Mouse (Mus musculus) layer of hippocampus, postnatal 10 days (tissue): ENCODE results near the gene Sh3d21. TPM values are rescaled to one million over a fixed set of nuclear protein-coding genes. Genes with fewer than 3 reads are reported as not detected.
"Not testable (repeated sequence)": the region's sequence is repeated elsewhere in the genome, so short reads cannot be mapped to it uniquely, and the experiment has no call there.

Experiments used
- DNase-seq, 2 experiments: peaks; one replicate each; pipeline ENCODE4 v3.0.0; 2021; ENCODE audit warnings: low spot score in 2 of 2
- long read RNA-seq: library from polyadenylated mRNA; stranded (forward); transcript quantifications from one replicate; pipeline ENCODE4 v2.0.0, GENCODE M21; 2023
- total RNA-seq, 2 experiments: library from RNA; stranded (reverse); gene quantifications; 2 replicates each; pipeline ENCODE4 v1.2.3; 2021

Gene Sh3d21
- total RNA-seq, result 1 to 10 TPM; 1.0 to 1.1 TPM
- long read RNA-seq, partial matches to known transcripts, result 2 of 2 reads
- long read RNA-seq, other reads (novel, unspliced or antisense), result 0 of 2 reads

DNA sequence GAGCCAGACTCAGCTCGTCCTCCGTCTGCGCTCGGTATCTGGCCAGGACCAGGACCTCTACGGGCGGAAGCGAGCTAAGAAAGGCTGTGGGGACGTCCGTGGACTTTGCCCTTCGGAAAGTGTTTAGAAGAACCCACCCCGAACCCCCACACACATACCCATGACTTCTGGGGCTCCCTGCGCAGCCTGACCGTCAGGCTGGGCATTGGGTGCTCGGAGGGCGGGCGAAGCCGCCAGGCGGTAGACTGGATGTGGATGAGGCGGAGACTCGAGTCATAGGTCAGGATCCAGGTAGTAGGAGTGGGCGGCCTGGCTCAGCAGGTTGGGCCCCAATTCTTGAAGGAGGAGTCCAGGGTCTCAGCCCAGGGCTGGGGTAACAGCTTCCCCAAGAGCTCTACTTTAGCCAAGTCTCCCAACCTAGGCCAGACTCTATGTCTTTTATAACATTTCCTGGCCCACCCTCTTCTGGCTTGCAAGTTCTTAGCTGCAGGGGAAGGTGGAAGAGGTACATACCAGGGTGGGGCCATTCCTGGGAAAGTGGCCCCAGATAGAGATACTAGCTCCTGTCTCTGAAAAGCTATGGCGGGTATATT is at the start of gene Sh3d21:
TSS of gene Sh3d21 (minus strand) at position 425 of the 593 bp plus-strand sequence.
- peak in 1 of 2 experiments; percentile 26 for DNase-seq

DNA sequence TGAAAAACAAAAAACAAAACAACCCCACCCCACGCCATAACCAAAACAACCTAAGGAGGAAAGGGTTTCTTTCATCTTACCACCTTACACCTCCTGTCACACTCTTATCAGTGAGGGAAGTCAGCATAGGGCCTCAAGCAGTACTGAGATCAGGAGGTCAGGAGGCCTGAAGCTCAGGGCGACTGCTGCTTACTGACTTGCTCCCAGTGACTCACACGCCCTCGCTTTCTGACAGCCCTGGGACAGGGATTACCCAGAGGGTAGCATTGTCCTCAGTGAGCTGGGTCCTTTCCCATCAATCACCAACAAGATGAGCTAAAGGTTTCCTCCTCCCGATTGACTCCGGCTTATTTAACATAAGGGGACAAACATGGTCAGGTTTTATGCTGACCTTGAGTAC is 43.8 kb upstream of the Sh3d21 start:
- no peak for DNase-seq

DNA sequence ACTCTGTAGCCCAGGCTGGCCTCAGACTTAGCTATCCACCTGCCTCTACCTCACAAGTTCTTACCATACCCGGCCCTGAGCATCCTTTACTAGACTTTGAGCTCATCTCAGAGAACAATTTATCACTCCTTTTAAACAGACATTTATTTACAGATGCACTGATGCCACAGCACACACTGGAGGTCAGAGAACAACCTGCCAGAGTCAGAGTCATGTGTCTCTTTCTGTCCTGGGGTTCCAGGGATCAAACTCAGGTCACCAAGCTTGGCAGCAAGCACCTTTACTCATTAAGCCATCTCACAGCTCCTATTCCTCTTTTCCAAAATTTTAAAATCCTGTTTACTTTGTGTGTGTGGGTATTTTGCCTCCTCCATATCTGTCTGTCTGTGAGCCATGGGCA is 42.1 kb upstream of the Sh3d21 start:
- DNase-seq, result no peak

DNA sequence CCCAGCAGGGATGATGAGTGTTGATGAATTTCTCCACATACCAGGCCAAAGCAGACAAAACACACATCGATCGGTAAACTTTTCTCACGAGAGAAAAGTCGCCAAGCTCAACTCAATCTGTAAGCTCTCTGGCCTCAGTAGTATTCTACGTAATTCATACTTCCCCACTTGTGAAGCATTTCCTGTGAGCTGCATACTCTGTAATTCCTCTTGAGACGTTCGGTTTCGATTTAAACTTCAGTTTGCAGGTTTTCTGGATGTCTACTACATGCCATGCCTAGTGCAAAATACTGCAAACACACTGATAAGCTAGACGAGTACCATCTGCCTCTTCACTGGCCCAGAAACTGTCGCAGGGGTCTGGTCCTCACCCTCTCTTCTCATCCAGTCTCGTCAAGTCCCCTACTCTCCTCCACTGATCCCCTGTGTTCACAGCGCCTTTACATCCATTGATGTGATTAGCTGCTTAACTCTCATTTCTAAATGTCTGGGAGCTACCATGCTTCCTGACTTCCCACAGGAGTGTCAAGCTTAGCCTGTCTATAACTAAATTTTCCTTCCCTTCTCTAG is 41.5 kb upstream of the Sh3d21 start:
- DNase-seq, result no peak

DNA sequence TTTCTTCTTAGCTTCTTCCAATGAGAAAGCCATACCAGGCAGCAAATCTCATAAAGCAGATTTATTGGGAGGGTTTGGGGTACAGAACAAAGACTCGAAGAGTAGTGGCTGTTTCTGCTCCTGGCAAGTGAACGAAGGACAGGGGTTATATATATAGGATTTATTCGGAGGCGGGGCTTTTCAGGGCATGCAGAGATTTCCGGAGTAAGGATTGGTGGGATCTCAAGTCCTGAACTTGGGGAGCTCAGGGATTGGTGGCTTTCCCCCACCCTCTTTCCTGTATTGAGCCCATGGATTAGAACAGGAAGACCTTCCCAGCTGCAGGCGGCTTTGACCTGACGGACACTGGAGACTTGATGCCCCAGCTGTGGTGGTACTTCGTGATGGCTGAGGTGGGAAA is 40.7 kb upstream of the Sh3d21 start:
- no peak for DNase-seq

- DNase-seq, result no peak
Measured at GRCm38 (mm10) chr4:126203336-126203895, 40.1 kb upstream of the Sh3d21 start.

DNA sequence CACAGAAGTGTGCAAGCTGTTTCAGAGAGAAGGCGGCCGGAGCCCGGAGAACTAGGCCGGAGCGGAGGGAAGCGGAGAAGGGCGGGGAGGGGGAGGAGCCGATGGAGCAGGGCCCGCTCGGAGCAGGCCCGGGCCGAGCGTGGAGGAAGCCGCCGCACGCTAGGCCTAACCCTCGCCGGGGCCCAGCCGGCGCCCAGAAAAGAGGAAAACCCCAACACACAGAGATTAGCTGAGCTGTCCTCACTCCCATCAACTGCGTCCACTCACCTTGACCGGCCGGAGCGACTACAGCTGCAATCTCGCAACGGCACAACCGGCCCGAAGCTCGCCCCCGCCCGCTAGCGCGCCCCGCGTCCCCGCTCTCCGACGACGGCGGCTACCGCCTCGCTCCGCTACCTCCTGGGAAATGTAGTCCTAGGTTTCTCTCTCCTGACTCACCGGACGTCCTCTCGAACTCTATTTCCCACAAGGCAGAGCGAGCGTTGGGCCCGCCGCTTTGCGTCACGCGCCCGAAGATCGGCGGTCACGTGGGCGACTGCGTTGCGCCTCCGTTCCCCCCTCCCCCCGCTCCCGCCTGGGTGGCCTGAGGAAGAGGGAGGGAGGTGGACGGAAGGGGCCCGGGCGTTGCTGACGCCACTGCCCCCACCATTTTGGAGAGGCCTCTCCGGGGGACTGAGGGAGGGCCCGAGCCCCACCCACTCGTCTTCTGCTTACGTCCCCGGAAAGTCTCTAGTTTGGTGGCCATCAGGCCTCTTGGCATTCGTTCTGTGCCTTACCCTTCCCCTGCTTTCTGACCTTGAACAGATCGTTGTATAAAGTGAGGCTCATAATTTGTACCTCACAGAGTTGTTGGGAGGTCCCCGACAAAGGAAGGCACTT is 39.3 kb upstream of the Sh3d21 start, which contains the start of gene Thrap3:
TSS of gene Thrap3 (minus strand) at position 458 of the 879 bp plus-strand sequence.
- peak; percentile 97 to 99 for DNase-seq

DNA sequence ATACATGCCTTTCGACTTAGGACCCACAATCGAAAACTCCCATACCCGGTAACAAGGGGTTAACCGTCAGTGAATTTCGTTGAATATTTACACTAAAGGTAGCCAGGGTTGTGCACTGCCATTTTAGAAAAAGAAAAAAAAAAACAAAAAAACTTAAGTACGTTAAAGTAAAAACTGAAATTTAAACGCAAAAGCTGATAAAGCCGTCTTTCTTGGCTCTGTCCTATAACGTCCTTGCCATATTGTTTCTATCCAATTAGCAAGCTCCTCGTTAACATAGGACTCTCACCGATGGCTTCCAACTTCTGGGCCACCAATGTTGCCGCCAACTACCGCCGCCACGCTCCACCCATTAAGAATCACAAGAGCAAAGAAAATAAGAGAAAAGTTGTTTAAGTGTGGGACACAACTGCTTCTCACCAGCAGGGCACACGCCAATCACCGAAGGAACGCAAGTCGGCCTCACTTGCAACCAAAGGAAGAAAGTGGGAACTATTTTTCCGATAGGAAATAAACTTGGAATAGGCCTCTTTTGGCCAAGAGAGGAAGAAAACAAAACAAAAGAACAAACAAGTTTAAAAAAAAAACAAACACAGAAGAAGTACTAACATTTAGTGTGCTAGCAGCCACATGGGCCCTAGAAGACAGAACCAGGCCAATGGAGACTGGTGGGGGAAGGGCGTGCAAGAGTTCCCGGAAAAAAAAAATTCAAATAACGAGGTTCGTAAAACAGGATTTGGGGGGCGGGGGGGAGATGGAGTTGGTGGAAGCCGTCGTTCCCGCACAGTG is 38.4 kb upstream of the Sh3d21 start:
- peak; percentile 21 to 39 for DNase-seq

- DNase-seq, result no peak
Measured at GRCm38 (mm10) chr4:126200656-126201055, 37.4 kb upstream of the Sh3d21 start.

DNA sequence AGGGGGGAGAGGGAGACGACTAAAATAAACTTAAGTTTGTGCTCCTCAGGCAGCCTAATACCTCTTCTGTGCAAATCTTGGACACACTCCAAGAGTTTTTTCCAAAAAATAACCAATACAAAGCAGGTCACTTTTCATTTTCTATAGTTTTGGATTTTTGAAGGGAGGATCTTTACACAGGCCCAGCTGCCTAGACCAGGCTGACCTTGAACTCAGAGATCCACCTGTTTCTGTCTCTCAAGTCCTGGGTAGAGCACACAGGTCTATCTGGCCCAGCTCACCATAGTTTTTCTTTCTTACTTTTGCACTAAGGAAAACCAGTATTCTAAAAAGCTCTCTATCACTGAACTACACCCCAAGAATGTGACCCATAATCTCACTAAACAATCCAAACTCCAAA is 36.7 kb upstream of the Sh3d21 start:
- DNase-seq, result no peak

GRCm38 (mm10) chr4:126199556-126199955 is 36.3 kb upstream of the Sh3d21 start:
- no peak for DNase-seq

- no peak for DNase-seq
Measured at GRCm38 (mm10) chr4:126197485-126197884, 34.2 kb upstream of the Sh3d21 start.

DNA sequence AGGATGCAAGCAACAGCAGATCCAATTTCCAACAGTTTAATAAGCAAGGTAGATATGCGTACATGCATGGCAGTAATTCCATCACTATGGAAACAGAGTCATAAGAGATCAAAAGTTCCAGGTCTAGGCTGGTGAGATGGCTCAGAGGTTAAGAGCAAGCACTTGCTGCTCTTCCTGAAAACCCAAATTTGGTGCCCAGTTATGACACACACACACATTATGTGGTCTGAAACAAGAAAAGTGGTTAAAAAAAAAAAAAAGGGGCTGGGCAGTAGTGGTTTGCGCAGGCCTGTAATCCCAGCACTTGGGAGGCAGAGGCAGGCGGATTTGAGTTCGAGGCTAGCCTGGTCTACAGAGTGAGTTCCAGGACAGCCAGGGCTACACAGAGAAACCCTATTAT is 31.6 kb upstream of the Sh3d21 start:
- DNase-seq, result no peak

DNA sequence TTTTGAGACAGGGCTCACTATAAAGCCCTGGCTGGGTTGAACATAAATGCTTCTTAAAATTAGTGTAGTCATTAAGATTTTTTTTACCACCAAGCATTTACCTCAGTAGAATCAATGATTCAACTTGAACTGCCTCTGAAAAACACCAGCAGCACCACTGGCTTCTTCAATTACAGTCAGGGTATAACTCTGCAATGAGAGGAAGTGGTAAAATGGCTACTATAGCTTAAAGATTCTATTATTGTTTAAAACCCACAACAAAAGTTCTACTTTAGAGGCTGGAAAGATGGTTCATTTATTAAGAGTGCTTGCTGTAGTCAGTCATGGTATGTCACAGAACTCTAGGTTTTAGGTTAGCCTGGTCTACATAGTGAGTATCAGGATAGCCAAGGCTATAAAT is 30.9 kb upstream of the Sh3d21 start:
- no peak for DNase-seq

DNA sequence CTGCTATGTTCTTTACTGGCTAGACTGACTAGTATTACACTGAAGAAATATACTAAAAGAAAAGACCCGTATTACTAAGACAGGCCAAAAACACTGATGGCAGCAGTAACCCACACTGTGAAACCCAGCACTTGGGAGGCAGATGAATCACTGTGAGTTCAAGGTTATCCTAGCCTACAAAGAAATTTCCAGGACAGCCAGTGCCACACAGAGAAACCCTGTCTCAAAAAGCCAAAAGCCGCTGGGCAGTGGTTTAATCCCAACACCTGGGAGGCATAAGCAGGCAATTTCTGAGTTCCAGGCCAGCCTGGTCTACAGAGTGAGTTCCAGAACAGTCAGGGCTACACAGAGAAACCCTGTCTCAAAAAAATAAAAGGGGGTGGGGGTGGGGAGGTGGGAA is 27.3 kb upstream of the Sh3d21 start:
- DNase-seq, result no peak

- no peak for DNase-seq
Measured at GRCm38 (mm10) chr4:126187096-126187495, 23.8 kb upstream of the Sh3d21 start.

GRCm38 (mm10) chr4:126183034-126183433 is 19.7 kb upstream of the Sh3d21 start:
- no peak for DNase-seq

GRCm38 (mm10) chr4:126181170-126181957 is 18.1 kb upstream of the Sh3d21 start:
- peak; percentile 41 to 59 for DNase-seq

GRCm38 (mm10) chr4:126175980-126176379 is 12.7 kb upstream of the Sh3d21 start:
- not testable (repeated sequence) for DNase-seq

DNA sequence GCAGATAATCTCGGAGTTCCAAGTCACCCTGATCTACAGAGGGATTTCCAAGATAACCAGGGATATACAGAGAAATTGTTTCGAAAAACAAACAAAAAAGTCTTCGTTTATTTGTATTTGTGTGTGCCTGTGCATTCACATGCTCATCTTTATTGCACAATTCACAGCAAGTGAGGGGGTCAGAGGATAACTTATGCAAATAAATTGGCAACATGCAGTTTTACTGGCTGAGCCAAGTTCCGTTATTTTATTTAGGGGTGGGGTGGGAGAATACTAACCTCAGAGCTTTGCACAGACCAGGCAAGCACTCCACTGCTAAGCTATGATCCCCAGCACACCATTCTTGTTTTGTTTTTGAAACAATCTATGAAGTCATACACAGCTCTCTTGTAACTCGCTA is 10.5 kb upstream of the Sh3d21 start:
- no peak for DNase-seq
